Mouse (Mus musculus): ENCODE data around the gene Gpx1. TPM values are rescaled to one million over a fixed set of nuclear protein-coding genes. Genes with fewer than 3 reads are reported as not detected.

The Gpx1 gene
- polyA plus RNA-seq (2016; fragmentation: Nextera tagmentation; extraction: Ambion mirVana) = 798 and 814 TPM in 2 replicates

GRCm38 (mm10) chr9:108338886-108339781, at the start of gene Gpx1:
Gene Gpx1 (plus strand): TSS chr9:108338903.
- peak; percentile 97 for ATAC-seq (ENCODE audit: insufficient number of reproducible peaks, insufficient read depth, low FRiP score, low TSS enrichment)
- Histone ChIP-seq H3K9me3 (no peaks in the 10 kb centered on the region), H3K27ac (peak within 1 kb of the TSS; percentile 95), H3K4me1 (peaks cover 19% of the 10 kb centered on the region), H3K36me3 (peaks cover 22% of the 10 kb centered on the region), H3K27me3 (no peaks in the 10 kb centered on the region), H3K4me2 (replicated peaks) (peak within 1 kb of the TSS; percentile 78), H3K9ac (peak within 1 kb of the TSS; percentile 84), H3K4me3 (peak within 1 kb of the TSS; percentile 71)
- under 1% methylated on average over 49 of the region's 49 CpGs for WGBS

- Histone ChIP-seq H3K4me2 (replicated peaks) (peak overlapping the region; percentile 54), H3K27me3 (no peaks in the 10 kb centered on the region), H3K9me3 (no peaks in the 10 kb centered on the region), H3K36me3 (peaks cover 11% of the 10 kb centered on the region), H3K9ac (peak overlapping the region; percentile 56; the same call in 1 of the 2 replicates), H3K27ac (no peak overlapping the region), H3K4me1 (peaks cover 4% of the 10 kb centered on the region), H3K4me3 (peak overlapping the region; percentile 50; the same call in 1 of the 2 replicates)
- WGBS = 42% methylated on average over 2 of the region's 2 CpGs
- ATAC-seq (ENCODE audit: insufficient number of reproducible peaks, insufficient read depth, low FRiP score, low TSS enrichment) = no peak
Measured at GRCm38 (mm10) chr9:108289347-108289746, 49.4 kb upstream of the Gpx1 start.

GRCm38 (mm10) chr9:108290016-108290750, 48.5 kb upstream of the Gpx1 start, which contains the start of gene Nicn1:
Gene Nicn1 (plus strand): TSS chr9:108290429.
- peak within 1 kb of the TSS; percentile 56 for H3K9ac ChIP-seq
- peak; percentile 96 for ATAC-seq (ENCODE audit: insufficient number of reproducible peaks, insufficient read depth, low FRiP score, low TSS enrichment)
- H3K27ac ChIP-seq = peak within 1 kb of the TSS; percentile 91
- peaks cover 4% of the 10 kb centered on the region for H3K4me1 ChIP-seq
- H3K4me2 ChIP-seq (replicated peaks) = peak within 1 kb of the TSS; percentile 54
- peak within 1 kb of the TSS; percentile 50 for H3K4me3 ChIP-seq
- under 1% methylated on average over 32 of the region's 32 CpGs for WGBS
- H3K36me3 ChIP-seq = peaks cover 19% of the 10 kb centered on the region
- H3K9me3 ChIP-seq = no peaks in the 10 kb centered on the region
- no peaks in the 10 kb centered on the region for H3K27me3 ChIP-seq

GRCm38 (mm10) chr9:108290773-108291172, 47.9 kb upstream of the Gpx1 start:
- Histone ChIP-seq H3K4me1 (peaks cover 4% of the 10 kb centered on the region), H3K27me3 (no peaks in the 10 kb centered on the region), H3K36me3 (peaks cover 24% of the 10 kb centered on the region), H3K4me3 (peak overlapping the region; percentile 50), H3K27ac (no peak overlapping the region), H3K9ac (peak overlapping the region; percentile 56; the same call in 1 of the 2 replicates), H3K9me3 (no peaks in the 10 kb centered on the region), H3K4me2 (replicated peaks) (peak overlapping the region; percentile 54)
- 51% methylated on average over 6 of the region's 6 CpGs for WGBS
- ATAC-seq (ENCODE audit: insufficient number of reproducible peaks, insufficient read depth, low FRiP score, low TSS enrichment) = no peak

- ATAC-seq (ENCODE audit: insufficient number of reproducible peaks, insufficient read depth, low FRiP score, low TSS enrichment) = peak; percentile 70; the same call in 1 of the 2 replicates
- H3K9ac ChIP-seq = peak within 1 kb of the TSS; percentile 31
- H3K27me3 ChIP-seq = no peaks in the 10 kb centered on the region
- H3K4me2 ChIP-seq (replicated peaks) = peak within 1 kb of the TSS; percentile 40
- H3K27ac ChIP-seq = peak within 1 kb of the TSS; percentile 24
- WGBS = 18% methylated on average over 18 of the region's 18 CpGs
- peaks cover 9% of the 10 kb centered on the region; the same call in 1 of the 2 replicates for H3K4me1 ChIP-seq
- peaks cover 33% of the 10 kb centered on the region for H3K36me3 ChIP-seq
- peak within 1 kb of the TSS; percentile 16 for H3K4me3 ChIP-seq
- H3K9me3 ChIP-seq = no peaks in the 10 kb centered on the region
Measured at GRCm38 (mm10) chr9:108296453-108297355, 42.0 kb upstream of the Gpx1 start, which contains the start of gene Amt. Gene Amt (plus strand): TSS chr9:108296853.

GRCm38 (mm10) chr9:108301853-108302252, 36.9 kb upstream of the Gpx1 start:
- H3K36me3 ChIP-seq = peaks cover 22% of the 10 kb centered on the region
- H3K27me3 ChIP-seq = no peaks in the 10 kb centered on the region
- ATAC-seq (ENCODE audit: insufficient number of reproducible peaks, insufficient read depth, low FRiP score, low TSS enrichment) = no peak
- H3K9ac ChIP-seq = no peak overlapping the region
- H3K4me3 ChIP-seq = no peak overlapping the region
- H3K4me1 ChIP-seq = peaks cover 12% of the 10 kb centered on the region
- H3K27ac ChIP-seq = no peak overlapping the region
- no peak overlapping the region for H3K4me2 ChIP-seq (replicated peaks)
- WGBS = 83% methylated on average over 3 of the region's 3 CpGs
- no peaks in the 10 kb centered on the region for H3K9me3 ChIP-seq

GRCm38 (mm10) chr9:108304716-108305115, 34.0 kb upstream of the Gpx1 start:
- H3K9ac ChIP-seq = no peak overlapping the region
- no peaks in the 10 kb centered on the region for H3K27me3 ChIP-seq
- H3K4me1 ChIP-seq = peaks cover 27% of the 10 kb centered on the region
- ATAC-seq (ENCODE audit: insufficient number of reproducible peaks, insufficient read depth, low FRiP score, low TSS enrichment) = no peak
- 83% methylated on average over 4 of the region's 4 CpGs for WGBS
- no peak overlapping the region for H3K27ac ChIP-seq
- H3K9me3 ChIP-seq = no peaks in the 10 kb centered on the region
- H3K4me3 ChIP-seq = peak overlapping the region; percentile 92
- H3K36me3 ChIP-seq = peaks cover 22% of the 10 kb centered on the region
- peak overlapping the region; percentile 89 for H3K4me2 ChIP-seq (replicated peaks)

GRCm38 (mm10) chr9:108305170-108305569, 33.5 kb upstream of the Gpx1 start:
- Histone ChIP-seq H3K9me3 (no peaks in the 10 kb centered on the region), H3K36me3 (peaks cover 22% of the 10 kb centered on the region), H3K4me2 (replicated peaks) (peak overlapping the region; percentile 89), H3K27me3 (no peaks in the 10 kb centered on the region), H3K4me3 (peak overlapping the region; percentile 92), H3K27ac (0 out of 2 replicates have a peak overlapping the region, but pooled peaks have one; percentile 100), H3K9ac (peak overlapping the region; percentile 77), H3K4me1 (peaks cover 29% of the 10 kb centered on the region)
- 7% methylated on average over 1 of the region's 1 CpGs for WGBS
- no peak for ATAC-seq (ENCODE audit: insufficient number of reproducible peaks, insufficient read depth, low FRiP score, low TSS enrichment)

- no peaks in the 10 kb centered on the region for H3K27me3 ChIP-seq
- H3K4me3 ChIP-seq = peak within 1 kb of the TSS; percentile 92
- H3K4me1 ChIP-seq = peaks cover 29% of the 10 kb centered on the region
- peak; percentile 97 for ATAC-seq (ENCODE audit: insufficient number of reproducible peaks, insufficient read depth, low FRiP score, low TSS enrichment)
- peak within 1 kb of the TSS; percentile 89 for H3K4me2 ChIP-seq (replicated peaks)
- WGBS = under 1% methylated on average over 80 of the region's 81 CpGs
- H3K9ac ChIP-seq = peak within 1 kb of the TSS; percentile 96
- no peaks in the 10 kb centered on the region for H3K9me3 ChIP-seq
- peak within 1 kb of the TSS; percentile 100 for H3K27ac ChIP-seq
- H3K36me3 ChIP-seq = peaks cover 21% of the 10 kb centered on the region
Measured at GRCm38 (mm10) chr9:108305629-108306520, 32.8 kb upstream of the Gpx1 start, which contains the start of the genes Rhoa and Tcta. Gene Rhoa (plus strand): TSS chr9:108306129. Gene Tcta (minus strand): TSS chr9:108306160.

GRCm38 (mm10) chr9:108306571-108306980, 32.1 kb upstream of the Gpx1 start:
- peak overlapping the region; percentile 96 for H3K9ac ChIP-seq

More at GRCm38 (mm10) chr9:108306571-108306980, 32.1 kb upstream of the Gpx1 start:
- H3K4me2 ChIP-seq (replicated peaks) = peak overlapping the region; percentile 89
- under 1% methylated on average over 49 of the region's 51 CpGs for WGBS
- ATAC-seq (ENCODE audit: insufficient number of reproducible peaks, insufficient read depth, low FRiP score, low TSS enrichment) = peak; percentile 74
- peaks cover 16% of the 10 kb centered on the region for H3K36me3 ChIP-seq
- H3K27ac ChIP-seq = peak overlapping the region; percentile 100
- H3K4me1 ChIP-seq = peaks cover 29% of the 10 kb centered on the region
- H3K9me3 ChIP-seq = no peaks in the 10 kb centered on the region
- H3K4me3 ChIP-seq = peak overlapping the region; percentile 92
- no peaks in the 10 kb centered on the region for H3K27me3 ChIP-seq

All from embryonic facial prominence, embryonic 12.5 days (tissue).